Mouse (Mus musculus) inflammation-experienced regulatory T-cells, adult 6 months (primary cell): ENCODE data around the gene Uts2b. TPM values are rescaled to one million over a fixed set of nuclear protein-coding genes. Genes with fewer than 3 reads are reported as not detected.
A peak's percentile ranks its signal among the peaks of the same experiment; 100 is the strongest.

Experiments used
- ATAC-seq: one replicate; pipeline ENCODE4 v1.8.0; 2017
- polyA plus RNA-seq, 3 experiments: library from polyadenylated mRNA; unstranded; fragments of 100-300 nt; shearing (Covaris generic); gene quantifications; one replicate each; pipeline ENCODE4 v1.2.1; 2017

The Uts2b gene
- not detected for polyA plus RNA-seq

DNA sequence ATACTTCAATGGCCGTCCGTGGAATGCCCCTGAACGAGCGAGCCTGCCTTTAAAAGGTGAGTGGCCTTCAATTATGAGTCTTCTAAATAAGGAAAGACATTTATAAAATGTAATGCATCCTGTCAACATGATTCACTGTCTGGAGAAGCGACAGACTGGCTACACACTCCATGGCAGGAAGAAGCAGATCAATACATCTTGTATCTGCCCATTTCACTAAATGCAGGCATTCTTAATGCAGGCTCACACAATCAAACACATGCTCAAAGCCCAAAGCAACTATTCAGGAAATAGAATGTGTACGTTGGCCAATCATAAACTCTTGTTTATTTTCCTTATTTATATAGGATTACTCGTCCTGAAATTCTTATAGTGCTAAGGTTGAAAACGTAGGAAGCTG lies at the start of gene Uts2b:
Uts2b (minus strand) TSS at position 49 of the 400 bp plus-strand sequence.
- ATAC-seq, result no peak

DNA sequence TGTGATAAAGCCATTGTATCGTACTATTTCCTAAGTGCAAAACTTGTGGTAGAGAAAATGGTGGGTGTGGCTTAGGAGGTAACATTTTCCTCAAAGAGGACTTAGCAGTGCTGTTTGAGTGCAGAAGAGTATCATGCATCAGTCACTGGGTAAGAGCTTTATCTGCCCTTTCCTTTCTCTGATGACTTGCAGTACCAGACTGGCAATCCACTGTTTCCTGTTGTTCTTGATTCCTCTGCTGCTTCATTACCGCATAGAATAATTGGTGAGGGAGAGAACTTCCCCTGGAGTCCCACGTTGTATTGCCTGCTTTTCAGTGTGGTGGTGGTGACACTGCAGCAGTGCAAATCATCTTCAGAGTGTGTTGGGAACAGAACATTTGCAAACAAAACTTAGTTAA lies 47.6 kb upstream of the Uts2b start:
- ATAC-seq, result no peak

- ATAC-seq, result no peak
Observed at GRCm38 (mm10) chr16:27416937-27417584, 47.0 kb upstream of the Uts2b start.

- no peak for ATAC-seq
Observed at GRCm38 (mm10) chr16:27404107-27404506, 34.1 kb upstream of the Uts2b start.

DNA sequence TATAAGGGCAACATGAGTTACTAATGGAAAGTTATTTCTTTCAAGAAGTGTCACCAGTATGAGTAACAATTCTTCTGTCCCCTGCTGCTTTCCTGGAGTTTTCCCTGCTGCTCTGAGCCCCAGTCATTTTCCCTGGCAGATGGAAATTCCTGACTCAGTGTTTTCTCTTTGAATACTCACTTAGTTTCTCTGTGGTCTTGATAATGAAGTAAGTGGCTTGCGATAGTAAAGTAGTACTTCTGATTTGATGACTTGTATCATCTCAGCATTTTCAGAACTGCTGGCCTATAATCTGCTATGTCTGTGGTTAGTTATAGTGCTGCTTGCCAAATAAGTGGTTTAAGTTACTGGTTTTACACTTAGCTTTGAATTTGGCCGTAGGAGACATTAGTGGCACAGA lies 31.5 kb upstream of the Uts2b start:
- ATAC-seq, result peak; percentile 35

GRCm38 (mm10) chr16:27399719-27400253 lies 29.7 kb upstream of the Uts2b start:
- no peak for ATAC-seq

- peak; percentile 19 for ATAC-seq
Observed at GRCm38 (mm10) chr16:27399026-27399718, 29.1 kb upstream of the Uts2b start.

GRCm38 (mm10) chr16:27396951-27397350 lies 26.9 kb upstream of the Uts2b start:
- ATAC-seq, result no peak

DNA sequence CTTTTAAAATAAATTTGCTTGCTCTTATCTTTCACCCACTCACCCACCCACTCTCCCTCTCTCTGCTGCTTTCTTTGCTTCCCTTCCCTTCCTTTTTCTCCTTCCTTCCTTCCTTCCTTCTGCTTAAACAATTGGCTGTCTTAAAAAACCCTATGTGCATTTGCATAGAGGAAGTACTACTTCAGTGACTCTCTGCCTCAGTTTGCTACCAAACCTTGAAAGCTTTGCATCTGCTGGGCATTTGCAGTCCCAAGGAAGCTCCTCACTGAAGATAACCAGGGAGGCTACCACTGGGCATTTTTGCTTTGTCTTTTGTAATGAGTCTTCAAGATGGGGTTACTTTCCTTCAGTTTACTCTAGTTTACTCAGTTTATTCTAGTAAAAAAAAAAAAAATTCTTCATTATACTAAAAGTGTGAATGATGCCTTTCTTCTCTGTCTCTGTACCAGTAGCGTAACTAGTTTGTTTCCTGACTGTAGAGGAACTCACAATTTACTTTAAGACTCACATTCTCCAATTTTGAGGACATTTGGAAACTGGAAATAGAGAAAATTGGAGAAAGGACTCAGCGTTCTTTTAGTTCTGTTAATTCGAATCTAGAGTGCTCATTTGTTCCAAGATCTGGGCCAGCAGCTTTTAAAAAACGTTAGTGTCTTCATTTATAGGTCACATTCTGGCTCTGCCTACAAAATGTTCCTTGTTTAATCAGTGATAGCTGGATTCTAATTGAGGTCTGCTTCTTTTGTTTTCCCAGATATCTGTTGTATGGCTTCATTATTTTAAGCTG lies 25.4 kb upstream of the Uts2b start:
- ATAC-seq, result no peak

DNA sequence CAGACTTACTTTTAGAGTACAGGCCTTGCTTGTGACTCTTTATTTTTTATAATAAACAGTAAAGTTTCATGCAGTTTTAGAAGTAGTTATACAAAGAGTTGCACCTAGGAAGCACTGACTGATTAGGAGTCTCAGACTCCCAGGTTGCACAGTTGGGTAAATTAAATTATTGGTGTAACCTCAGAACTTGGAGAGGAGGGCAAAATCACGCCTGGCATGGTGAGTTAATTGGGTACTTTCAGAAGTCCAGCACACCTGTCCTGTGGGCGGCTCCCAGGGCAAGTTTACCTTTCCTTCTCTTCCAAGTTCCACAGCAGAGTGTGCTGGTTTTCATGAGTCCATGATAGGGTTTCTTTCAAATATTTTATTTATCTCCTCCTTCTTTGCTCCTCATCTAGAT lies 21.8 kb upstream of the Uts2b start:
- ATAC-seq, result no peak

- no peak for ATAC-seq
Observed at GRCm38 (mm10) chr16:27390306-27390705, 20.3 kb upstream of the Uts2b start.

DNA sequence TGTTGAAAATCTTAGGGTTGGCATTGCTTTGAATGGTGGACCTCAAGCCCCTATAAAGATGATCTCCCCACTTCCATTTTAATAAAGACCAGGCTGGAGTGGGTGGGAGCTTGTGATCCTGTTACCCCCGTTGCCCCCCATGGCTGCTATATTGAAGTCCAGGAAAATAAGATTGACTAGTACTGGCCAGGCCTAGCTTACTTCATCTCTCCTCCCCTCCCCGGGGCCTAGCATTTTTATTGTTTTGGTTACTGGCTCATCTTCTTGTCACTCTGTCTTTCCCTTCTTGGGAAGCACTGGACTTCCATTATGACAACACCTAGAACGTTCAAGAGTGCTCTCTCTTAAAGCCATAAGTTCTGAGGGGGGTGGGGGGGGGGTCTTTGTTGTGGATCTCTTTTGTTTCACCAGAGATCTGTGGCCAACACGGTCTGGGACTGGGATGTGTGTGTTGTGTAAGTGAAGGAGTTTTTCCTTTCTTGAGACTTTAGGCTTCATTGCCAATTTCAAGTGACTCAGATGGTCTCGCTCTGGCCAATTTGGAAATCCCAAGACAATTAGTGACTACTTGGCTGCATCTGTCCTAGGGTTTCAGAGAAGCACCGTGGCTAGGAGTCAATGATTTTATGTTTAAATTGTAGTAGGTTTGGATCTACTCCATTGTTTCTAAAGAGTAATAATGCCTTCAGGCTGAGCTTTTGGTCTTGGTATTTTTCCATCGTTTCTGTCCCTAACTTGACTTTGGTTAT lies 19.7 kb upstream of the Uts2b start:
- no peak for ATAC-seq

DNA sequence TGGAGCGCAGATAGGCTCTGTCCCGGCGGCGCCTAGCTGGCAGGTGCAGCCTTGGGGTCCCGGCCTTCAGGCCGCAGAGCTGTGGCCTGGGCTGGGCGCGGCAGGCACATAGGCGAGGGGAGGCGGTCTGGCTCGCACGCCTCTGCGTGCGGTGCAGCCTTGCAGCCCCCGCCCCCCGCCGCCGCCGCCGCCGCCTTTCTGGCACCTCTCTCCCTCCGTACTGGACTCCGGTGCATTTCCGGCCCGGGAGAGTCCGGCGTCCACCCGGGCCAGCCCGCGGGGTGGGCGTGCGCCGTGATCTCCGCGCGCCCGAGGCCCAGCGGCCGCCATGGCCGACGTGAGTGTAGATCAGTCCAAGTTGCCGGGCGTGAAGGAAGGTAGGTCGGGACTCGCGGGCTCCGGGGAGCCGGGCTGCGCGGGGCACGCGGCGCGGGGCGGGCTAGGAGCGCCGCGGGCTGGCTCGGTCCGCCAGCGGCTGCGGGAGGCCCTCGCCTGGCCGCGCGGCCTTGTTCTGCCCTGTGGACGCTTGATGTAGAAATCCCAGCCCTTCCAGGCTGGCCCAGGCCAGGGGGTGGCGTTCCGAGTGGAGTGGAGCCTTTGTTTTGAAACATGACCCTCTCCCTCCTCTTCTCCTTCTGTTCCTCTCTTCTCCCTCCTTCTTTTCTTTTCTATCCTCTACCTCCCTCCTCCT lies 18.9 kb upstream of the Uts2b start, which contains the start of gene Ccdc50:
Ccdc50 (plus strand) TSS at position 109 of the 691 bp plus-strand sequence.
- peak; percentile 36 for ATAC-seq

- ATAC-seq, result peak; percentile 61
Observed at GRCm38 (mm10) chr16:27387634-27388611, 17.9 kb upstream of the Uts2b start.

GRCm38 (mm10) chr16:27386850-27387407 lies 16.9 kb upstream of the Uts2b start:
- no peak for ATAC-seq

- no peak for ATAC-seq
Observed at GRCm38 (mm10) chr16:27385649-27386048, 15.6 kb upstream of the Uts2b start.

DNA sequence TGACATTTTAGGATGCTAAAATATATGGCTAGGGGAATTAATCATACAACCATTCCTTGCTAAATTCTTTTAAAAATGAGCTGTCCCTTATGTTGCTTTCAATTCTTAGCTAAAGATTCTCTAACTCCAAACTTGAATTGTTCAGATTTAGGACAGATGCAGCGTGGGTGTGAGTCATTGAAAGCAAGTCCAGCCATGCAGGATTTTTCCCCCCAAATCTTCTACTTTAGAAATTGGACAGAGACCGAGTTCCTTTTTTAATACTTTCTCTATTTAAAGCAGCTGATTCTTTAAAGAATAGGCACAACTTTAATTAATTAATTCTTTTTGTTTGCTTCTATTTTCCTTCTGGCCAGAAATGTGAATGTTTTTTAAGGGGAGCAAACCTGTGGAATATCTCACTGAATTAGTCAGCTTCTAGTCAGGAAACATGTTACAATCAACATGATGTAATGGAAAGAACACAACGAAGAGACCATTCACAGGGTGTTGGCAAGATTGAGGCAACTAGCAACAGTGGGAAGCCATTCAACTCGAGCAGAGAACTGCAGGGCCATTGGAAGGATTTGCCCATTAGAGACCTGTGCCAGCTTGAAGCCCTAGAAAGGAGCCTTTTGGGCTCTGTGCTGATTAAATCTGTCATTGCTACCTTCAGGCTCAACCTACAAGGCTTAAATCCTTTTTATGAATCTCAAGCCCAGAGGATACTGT lies 15.0 kb upstream of the Uts2b start:
- no peak for ATAC-seq

DNA sequence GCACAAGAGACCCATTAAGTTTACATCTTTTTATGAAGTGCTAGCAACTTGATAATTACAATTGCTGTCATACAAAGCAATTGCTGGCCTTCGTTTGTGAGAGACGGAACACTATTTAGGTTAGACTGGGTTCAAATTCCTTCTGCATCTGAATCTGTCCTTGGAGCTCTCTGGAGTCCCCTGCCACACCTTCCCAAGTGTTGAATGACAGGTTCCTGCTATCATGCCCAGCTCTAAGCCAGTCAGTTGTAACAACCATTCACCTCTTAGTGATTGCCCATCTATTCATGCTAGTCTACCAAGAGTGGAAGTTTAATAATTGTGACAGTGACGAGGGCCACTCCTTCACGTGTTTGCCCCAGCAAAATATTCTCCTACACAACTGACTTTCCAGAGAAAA lies 12.2 kb upstream of the Uts2b start:
- no peak for ATAC-seq

GRCm38 (mm10) chr16:27376556-27376955 lies 6.5 kb upstream of the Uts2b start:
- ATAC-seq, result no peak

GRCm38 (mm10) chr16:27375318-27375717 lies 5.3 kb upstream of the Uts2b start:
- ATAC-seq, result no peak
